Mouse (Mus musculus) adrenal gland, adult 18-20 months (tissue): ENCODE measurements around the gene Phf21a. TPM values are rescaled to one million over a fixed set of nuclear protein-coding genes. Genes with fewer than 3 reads are reported as not detected.

Source experiments
- DNase-seq, 2 experiments: peaks; one replicate each; pipeline ENCODE4 v3.0.0; 2021 to 2022; ENCODE audit warnings: low spot score in 2 of 2
- total RNA-seq, 2 experiments: library from RNA; stranded (reverse); gene quantifications; 1 replicate in 1 of 2; 2 replicates in 1 of 2; pipeline ENCODE4 v1.2.3; 2021

Gene Phf21a
- total RNA-seq, 2 experiments from 2014 or later, result 57.4 to 60.1 TPM

DNA sequence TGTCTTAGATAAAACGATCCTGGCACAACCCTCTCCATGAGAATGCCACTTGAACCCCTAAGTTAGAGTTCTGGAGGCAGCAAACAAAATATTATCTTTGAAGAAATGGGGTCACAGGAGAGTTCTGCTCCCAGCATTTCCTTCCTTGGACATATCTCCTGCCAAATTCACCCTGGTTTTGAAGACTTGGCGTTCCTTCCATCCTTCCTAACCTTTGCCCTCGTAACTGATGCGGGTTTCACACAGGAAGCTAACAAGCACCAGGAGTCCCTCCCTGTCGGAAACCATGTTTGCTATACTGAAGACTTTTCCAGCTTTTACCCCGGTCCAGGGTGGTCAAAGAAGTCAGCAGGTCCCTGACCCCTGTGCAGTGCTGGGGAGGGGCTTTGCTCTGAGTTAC, 261.3 kb downstream of the Phf21a start:
- no peak for DNase-seq

DNA sequence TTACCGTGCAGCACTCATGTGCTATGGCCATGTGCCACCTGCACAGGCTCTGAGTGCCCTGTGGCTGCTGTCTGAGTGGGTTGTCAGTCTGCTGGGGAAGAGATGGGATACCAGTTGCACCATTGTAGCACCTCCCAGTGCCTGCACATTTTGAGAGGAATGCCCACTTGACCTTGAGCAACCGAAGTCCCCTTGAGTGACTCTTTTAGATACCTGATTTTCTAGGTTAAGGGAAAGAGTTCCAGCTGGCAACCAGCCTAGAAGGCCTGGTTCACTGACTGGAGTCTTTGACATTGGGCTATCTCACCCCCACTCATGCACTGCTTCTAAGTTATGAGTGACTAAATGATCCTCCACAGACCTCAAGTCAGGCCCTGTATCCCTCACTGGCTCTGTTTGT, 266.4 kb downstream of the Phf21a start:
- DNase-seq, result no peak

DNA sequence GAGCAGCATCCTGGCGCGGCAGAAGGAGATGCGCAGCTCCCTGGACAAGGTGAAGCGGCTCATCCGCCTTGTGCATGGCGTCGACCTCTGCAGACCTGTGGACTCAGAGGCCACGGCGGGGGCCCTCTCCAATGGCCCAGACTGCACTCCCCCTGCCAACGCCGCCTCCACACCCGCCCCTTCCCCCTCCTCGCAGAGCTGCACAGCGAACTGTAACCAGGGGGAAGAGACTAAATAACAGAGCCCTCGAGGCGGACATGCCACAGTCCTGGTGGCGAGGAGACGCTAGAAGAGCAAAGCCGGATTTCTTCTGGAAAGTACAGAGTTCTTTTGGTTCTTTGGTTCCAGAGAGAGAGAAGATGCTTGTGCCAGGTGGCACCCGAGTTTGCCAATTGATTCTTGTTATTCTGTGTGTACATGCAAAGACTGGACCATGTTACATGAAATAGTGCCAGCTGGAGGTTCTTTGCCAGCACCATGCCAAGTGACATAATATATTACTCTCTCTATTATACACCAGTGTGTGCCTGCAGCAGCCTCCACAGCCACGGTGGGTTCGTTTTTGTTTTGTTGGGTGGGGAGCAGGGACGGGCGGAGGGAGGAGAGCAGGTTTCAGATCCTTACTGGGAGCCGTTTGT, 267.4 kb downstream of the Phf21a start:
- DNase-seq, result no peak

DNA sequence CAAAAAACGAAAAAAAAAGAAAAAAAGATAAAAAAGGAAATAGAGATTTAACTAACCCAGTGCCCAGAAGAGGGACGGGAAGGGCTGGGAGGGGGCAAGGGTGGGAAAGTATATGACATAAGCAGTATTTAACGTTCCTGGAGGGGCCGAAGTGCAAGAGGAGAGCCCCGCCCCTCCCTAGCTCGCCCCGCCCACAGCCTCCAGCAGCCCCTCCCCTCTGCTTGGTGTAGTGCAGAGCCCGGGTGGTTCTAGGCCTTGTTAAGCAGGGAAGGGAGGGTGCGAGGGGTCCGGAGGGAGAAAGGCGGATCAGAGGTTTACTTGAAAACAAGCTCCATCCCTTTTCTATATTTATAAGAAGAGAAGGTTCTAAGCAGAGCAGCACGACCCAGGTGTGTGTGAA, 268.0 kb downstream of the Phf21a start:
- DNase-seq, result no peak

DNA sequence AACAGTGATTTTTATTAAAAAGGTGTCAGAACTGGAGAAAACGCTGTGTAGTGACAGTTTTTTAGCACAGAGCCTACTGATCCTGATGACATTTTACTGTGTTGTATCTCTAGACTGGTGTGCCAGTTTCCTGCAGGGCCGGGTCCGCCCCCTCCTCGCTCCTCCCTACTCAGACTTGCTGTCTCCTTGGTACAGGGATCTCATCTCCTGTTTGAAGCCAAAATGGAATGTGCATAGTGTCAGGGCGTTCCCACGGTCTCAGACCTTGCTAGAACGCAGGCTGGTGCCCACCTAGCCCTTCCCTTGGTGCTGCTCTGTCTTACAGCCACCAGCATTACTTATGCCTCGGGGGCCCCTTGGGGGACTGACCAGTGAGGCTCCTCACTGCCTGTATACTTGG, 268.9 kb downstream of the Phf21a start:
- no peak for DNase-seq

DNA sequence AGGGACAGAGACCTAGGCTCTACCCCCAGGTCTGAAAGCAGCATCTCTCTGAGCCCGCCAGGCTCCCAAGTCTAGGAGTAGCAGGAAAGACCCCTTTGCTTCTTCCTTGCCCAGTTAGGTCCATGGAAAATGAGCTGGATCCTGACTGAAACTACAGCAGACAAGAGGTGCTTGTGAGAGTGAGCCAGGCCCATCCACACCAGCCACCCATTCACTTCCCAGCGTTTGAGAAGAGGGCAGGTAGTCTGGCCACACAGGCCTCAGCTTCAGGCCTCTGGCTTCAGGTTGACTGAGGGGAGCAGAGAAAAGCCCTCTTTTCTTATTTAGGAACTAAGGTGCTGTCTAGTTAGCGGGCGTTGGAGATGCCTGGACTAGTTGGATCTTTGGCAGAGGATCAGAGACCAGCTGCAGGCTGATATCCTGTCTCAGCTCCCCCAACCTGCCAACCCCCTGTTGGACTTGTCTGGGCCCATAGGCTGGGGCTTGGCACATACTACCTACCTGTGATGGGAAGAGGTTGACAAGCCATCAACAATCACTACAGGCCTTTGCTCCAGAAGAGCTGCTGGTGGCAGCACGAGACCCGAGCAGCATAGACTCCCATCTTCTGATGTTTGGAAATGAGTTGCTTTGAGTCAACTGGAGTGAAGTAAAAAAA, 269.8 kb downstream of the Phf21a start:
- DNase-seq, result no peak

DNA sequence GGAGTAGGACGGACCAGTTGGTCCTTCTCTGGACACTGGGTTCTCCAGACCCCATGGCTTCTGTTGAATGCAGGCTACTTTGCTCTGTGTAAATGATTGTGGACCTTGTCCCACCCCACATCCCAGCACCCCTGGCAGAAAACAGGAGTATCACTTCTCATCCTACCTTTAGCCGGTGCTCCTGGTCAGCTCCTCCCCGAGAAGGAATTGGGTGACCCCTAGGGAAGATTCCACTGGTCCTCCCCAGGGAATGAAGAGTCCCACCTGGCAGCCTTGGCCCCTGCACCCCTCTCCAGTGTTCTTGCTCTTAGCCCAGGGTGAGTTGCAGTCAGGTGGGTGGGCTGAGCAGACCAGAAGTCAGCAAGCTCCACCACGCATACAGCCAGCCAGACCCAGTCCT, 271.2 kb downstream of the Phf21a start:
- no peak for DNase-seq

DNA sequence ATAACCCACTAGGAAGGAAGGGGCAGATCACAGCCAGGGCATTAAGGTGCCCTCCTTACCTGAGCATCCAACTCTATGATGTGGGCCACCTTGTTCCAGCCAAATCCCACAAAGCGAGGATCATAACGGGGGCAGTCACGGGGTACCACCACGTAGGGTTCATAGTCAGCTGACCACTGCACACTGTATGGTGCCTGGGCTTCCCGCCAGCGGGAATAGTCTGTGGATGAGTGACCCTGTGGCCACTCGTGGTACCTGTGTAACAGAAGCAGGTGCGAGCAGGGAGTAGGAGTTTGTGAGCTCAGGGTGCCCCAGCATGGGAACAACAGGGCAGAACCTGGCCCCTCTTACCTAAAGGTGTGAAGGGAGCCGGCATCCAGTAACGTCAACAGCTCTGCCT, 272.7 kb downstream of the Phf21a start:
- DNase-seq, result no peak

DNA sequence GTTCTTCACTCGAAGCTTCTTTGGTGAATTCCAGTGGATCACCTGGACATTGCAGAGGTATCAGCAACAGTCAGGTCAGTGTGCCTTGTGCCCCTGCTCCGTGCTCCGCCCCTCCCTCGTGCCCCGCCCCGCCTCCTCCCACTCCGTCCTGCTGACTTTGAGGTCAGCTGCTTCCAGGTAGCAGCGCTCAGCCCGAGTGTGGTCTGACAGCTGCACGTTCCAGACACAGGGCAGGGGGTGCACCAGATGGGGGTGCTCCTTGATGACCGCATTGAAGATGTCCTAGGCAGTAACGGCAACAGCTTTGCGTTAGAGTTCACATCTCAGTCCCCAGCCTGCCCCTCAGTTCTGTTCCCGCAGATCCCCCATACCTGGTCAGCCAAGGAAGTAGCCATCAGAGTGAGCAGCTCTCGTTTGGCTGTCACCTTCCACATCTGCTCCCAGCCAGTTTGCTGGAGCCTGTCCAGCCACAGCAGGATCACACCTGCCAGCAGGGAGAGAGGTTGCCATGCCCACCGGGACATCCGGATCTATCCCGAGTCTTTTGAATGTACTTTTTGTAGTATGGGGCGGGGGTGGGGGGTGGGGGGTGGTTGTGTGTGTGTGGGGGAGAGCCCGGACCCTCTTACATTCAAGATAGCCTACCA, 274.6 kb downstream of the Phf21a start:
- DNase-seq, result no peak

DNA sequence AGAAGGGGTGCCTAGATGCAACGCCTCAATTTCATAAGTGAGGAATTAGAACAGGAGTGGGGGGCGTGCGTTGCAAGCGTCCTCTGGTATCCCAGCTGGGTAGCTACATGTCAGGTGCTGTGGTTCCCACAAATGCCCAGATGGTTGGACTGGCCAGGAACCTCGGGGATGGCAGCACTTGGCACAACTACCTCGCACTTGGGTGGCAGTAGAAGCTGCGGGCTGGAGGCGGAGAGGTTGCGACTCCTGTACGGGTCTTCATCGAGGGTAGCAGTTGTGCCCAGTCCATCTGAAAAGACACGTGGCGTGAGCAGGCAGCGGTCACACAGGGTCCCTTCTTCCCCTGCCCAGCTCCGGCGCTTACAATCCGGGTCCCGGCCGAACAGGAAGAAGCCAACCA, 277.5 kb downstream of the Phf21a start:
- DNase-seq, result no peak

DNA sequence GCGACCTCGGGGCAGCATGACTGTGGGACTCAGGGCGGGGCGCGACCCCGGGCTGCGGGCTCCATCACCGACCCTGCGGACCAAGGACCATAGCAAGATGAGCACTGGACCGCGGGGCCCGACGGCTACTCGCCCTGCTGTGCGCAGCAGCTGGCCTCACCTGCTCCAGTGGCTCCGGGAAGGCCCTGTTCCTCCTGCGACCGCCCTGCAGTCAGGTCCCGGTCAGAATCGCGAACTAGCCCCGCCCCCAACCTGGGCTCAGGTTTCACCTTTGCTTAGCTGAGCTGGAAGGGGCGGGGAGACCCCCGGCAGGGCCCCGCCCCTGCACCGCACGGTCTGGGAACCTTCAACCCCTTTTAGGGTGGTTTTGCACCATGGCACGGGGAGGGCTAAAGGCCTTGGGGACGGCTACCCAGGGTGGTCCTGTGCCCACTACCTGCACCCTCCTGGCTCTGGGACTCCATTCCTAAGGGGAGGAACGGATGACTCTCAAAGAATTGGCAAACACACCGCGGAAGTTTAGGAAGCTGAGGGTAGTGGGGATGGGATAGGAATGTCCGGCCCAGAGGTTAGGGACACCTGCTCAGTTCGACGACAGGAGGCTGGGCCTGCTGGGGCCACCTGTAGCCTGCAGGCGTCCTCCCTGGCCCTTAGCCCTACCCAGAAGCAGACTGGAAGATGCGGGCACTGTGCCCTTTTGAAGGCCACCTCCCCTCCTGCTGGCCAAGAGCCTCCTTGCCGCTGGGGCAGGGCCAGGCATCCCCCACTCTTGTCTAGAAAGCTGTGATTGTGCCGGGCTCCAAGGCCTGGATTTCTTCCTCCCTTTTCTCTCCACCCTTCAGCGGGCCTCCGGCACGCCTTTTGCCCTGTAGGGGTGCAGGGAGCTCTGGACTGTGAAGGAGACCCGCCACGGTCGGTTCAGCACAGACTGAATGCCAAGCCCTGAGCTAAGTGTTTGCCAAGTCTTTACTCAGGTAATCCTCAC, 278.2 kb downstream of the Phf21a start:
- no peak for DNase-seq

DNA sequence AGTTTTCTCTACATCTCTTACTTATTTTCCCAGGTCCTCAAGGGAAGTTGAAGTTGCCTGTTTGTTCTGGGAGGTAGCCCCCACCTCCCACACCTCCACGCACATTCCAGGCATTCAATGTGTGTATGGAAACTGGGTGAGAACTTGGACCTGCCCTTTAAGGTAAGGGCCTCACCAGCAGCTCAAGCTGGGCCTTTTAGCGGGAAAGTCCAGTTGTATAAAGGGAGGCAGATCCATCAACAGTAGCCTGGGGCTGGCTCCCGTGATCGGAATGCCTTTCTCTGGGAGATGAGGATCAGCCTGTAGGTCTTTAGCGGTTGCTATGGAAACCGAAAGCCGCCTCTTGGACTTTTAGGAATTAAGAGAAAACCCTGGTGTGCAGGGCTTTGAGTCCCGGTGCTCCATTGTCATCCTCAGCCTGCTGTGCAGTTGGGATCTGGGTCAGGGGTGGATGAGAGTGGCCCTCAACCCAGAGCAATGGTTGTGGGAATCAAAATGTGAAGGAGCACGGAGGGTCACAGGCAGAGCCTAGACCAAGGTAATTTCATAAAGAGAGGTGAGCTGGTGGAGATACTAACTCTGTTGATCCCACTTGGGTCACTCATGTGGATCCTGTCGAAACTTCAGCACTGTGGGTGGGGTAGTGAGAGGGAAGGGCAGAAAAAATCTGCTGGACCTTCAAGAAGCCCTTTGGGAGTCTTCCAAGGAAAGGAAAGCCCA, 279.2 kb downstream of the Phf21a start:
- no peak for DNase-seq

DNA sequence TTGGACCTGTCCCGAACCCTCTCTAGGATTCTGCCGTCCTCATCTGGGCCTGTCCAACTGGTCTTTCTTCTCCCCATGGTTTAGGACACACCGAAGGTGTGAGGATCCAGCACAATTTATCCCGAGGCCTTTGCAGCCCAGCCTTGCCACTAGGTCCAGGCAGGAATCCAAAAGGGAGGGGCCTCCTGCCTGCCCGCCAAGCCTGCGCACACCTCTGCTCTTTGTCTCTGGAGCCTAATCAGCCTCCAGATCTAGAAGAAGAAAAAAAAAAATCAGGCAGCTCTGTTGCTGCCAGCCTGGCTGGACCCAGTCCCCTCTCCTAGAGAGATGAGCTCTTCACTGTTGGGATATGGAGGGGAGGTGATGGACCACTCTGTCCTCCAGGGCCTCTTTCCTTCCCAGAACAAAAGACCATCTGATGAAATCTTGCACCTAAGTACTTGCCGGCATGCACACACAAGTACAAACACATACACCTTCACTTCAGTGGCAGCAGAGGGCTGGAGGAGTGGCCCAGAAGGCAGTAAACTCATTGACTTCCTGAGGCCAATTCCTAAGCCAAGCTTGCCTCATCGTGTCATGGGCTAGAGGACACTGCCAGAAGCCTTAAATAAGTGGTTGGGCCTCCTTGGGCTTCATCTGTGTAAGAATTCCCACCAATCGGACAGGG, 280.0 kb downstream of the Phf21a start:
- DNase-seq, result no peak

DNA sequence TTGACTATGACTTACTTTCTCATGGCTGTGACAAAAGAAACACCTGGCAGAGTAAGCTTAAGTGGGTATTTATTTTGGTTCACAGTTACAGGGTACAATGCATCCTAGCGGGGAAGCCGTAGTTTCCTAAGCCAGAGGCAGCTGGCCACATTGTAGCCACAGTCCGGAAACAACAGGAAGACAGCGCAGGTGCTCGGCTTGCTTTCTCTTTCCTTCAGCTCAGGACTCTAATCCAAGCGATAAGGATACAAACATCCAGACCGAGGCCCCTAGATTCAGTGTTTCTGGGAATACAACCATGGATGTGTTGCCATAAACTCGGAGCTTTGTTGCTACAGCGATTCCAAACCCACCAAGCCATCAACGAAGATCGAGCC, 280.5 kb downstream of the Phf21a start:
- no peak for DNase-seq

DNA sequence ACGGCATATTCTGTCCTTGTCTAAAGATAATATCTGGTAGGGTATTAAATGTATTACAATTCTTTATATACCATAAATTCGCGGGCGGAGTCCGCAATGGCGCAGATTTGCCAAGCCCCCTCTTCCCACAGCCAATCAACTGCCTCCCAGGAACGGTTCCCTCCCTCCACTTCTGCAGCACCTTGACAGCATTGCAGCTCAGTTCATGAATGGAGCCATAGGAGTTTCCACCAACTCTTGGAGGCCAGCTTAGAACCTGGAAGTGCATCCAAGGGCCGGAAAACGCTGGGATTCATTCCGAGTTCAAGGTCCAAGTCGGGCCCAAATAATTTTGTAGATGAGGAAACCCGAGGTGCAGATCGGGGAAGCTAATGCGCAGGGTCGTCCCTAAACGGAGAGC, 281.6 kb downstream of the Phf21a start, which contains the start of the genes Pex16 and Large2:
Pex16 (plus strand) TSS at position 163 of the 400 bp plus-strand sequence.
Large2 (minus strand) TSS at position 356 of the 400 bp plus-strand sequence.
- no peak for DNase-seq

DNA sequence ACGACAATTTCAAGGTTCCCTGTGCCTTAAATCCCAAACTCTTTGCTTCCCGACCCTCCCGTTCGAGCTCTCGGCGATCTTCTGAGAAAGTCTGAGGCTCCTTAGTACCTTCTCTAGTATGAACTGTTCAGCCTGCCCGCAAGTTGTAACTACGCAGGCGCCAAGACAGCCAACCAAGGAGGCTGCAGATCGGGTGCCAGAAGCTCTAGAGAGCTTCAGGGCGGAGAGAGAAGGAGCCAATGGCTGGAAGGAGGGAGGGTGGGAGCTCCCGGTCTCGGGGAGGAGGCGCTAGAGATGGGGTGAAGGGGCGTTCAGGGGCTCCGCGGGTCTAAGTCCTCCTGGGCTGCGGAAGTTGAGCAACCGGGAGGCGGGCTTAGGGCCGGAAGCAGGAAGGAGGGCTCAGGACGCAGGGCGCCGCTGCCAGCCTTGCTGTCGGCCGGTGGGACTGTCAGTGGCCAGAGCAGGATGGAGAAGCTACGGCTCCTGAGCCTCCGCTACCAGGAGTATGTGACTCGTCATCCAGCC, 282.2 kb downstream of the Phf21a start:
- DNase-seq, result peak; percentile 87 to 90

DNA sequence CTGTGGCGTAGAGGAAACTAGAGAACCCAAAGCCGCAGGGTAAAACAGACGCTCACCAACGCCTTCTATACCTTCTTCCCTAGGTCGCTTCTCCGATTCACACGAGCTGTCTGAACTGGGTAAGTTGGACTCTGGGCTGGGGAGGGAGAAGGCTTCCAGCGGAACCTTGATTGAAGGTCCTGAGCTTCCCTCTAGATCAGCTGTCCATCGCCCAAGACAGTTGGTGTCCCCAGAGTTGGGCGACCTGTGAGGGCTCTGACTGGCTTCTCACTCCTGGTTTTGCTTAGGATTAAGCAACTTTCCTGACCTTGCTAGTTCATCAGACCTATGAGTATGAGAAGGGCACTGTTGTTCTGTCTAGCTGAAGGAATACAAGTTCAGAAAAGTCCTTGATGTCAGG, 282.9 kb downstream of the Phf21a start:
- DNase-seq, result no peak

DNA sequence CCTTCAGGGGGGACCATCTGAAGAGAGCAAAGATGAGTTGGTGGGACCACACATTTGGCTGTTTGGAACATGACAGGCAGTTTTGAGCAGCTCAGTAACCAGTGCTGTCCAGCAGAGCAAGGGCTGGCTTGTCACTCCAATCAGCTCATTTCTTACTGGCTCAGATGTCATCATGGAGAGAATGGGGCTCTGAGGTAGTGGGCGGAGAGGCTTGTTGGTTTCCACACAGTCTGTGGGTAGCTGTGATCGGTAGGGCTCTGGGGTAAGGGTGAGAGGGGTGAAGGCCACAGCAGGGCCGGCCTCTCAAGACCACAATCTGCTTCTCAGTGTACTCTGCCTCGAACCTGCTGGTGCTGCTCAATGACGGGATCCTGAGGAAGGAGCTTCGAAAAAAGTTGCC, 283.4 kb downstream of the Phf21a start:
- DNase-seq, result no peak

DNA sequence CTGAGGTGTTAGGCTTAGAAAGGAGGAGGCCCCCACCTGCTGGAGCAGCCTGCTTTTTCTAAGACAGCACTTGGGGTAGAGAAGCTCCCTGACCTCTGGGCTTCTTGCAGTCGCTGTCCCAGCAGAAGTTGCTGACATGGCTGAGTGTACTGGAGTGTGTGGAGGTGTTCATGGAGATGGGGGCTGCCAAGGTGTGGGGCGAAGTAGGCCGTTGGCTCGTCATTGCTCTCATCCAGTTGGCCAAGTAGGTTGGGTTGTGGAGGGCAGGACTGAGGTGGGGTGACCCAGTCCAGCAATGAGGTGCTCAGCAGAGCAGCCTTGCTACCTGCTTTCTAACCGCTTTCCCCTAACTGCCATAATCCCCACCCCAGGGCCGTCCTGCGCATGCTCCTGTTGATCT, 284.4 kb downstream of the Phf21a start:
- no peak for DNase-seq
